Mouse (Mus musculus) CD4-positive, CD25-positive, alpha-beta regulatory T cell, adult 2 months (primary cell): Measurements from ENCODE around the gene Nxpe4.

ENCODE experiments used
- DNase-seq: peaks from one replicate; pipeline ENCODE4 v3.0.0-alpha.2; 2012; ENCODE audit warnings: low read depth, low spot score

The Nxpe4 gene

GRCm38 (mm10) chr9:48326338-48326737 lies 164.5 kb downstream of the Nxpe4 start:
- no peak for DNase-seq

- DNase-seq = no peak
These were observed 167.8 kb downstream of the Nxpe4 start for GRCm38 (mm10) chr9:48329597-48329996.

- DNase-seq = no peak
These were observed 177.1 kb downstream of the Nxpe4 start for GRCm38 (mm10) chr9:48338783-48339455.

DNA sequence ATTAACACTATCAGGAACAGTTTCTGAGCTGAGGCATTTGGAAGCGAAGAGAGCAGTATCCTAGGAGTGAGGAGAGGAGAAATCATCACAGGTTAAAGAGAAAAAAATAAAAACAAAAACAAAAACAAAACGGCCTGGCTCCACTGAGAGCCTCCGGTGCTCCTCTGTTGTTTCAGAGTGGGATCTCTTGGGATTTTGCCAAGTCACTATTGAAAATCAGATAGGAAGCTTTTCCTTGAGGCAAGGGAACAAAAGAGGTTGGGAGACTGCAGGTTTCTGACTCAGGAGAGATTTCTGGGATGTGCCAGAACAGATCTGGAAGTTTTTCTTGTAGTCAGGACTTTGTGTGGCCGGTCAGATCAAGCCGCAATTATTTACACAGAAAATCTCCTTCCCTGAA lies 177.7 kb downstream of the Nxpe4 start:
- no peak for DNase-seq

DNA sequence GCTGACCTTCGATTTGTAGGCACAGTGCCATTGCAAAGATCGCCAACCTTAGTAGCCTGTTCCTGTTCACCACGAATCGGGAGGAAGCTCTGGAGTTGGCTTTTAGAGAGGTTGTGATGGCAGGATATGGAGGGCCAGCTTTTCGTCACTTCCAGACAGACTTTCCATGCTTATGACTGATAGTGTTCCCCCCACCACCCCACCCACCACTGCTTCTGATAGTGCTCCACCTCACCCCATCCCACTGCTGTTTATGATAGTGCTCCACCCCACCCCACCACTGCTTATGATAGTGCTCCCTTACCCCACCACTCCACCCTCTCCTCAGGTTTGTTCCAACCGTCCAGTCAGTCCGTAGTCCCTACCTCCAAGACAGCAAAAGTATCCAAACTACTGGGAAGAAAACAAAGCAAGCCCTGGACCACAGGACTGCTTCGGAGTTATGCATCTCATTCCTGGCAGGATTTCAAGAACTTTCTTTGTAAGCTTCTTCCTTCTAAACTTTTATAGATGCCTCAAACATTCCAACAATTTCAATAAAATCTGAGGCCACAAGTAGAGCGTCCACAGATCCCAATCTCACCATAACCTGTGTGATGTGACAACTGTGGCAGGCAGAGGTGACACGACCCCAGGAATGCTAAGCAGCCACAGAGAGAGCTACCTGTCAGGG lies 179.0 kb downstream of the Nxpe4 start:
- DNase-seq = no peak

DNA sequence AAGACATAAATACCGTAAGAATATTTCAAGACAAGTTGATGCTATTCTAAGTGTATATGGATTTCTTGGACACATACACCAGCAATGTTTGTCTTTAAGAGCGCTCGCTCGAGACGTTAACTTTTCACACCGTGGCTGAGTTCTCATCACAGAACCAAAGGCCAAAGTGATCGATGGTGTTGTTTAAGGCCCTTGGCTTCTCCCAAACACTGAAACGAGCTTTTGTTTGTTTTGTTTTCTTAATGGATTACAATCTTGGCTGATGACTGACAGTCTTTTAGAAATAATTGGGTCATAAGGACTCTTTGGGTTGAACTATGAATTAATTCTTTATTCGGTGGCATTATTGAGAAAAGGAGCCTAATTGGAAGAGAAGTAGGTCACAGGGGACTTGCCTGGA lies 183.6 kb downstream of the Nxpe4 start:
- no peak for DNase-seq

GRCm38 (mm10) chr9:48345866-48346265 lies 184.0 kb downstream of the Nxpe4 start:
- no peak for DNase-seq

- no peak for DNase-seq
These were observed 191.4 kb downstream of the Nxpe4 start, which contains the start of gene Nxpe2 for GRCm38 (mm10) chr9:48353148-48353698. TSS of gene Nxpe2 (minus strand) at chr9:48353454.

DNA sequence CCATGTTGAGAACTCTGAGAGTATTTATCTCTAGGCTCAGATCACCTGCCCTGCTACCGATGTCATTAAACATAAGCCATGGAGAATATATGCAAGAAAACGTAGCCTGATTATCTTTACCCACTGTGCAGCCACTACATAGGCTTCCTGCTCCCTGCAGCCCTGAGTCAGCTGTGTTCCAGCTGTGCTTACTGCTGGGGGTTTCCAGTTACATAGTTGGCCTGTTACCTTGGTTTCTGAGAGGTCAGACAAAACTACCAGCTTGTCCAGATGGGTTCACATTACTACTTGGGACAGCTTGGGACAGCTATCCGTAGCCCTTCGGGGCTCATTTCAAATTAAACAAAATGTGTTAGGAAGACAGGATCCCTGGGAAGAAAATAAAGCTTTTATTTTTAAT lies 192.3 kb downstream of the Nxpe4 start:
- no peak for DNase-seq

- peak; percentile 56 for DNase-seq
These were observed 193.0 kb downstream of the Nxpe4 start for GRCm38 (mm10) chr9:48354793-48355192.

DNA sequence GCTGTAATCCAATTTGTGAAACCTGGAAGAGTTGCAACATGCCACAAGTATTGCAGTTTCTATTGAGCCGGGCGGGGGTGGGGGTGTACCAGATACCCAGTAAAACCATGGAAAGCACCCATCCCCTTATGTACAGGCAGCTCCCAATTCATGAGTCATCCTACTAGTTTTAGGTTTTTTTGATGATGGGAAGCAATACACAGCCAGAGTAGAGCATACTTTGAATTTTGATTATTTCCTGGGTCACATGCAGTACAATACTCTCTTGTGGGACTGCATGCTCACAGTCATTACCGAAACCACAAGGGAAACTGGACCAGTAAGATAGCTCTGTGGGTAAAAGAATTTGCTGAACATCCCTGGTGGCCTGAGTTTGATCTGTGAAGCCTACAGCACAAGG lies 195.3 kb downstream of the Nxpe4 start:
- no peak for DNase-seq

GRCm38 (mm10) chr9:48360826-48361225 lies 199.0 kb downstream of the Nxpe4 start:
- DNase-seq = no peak

DNA sequence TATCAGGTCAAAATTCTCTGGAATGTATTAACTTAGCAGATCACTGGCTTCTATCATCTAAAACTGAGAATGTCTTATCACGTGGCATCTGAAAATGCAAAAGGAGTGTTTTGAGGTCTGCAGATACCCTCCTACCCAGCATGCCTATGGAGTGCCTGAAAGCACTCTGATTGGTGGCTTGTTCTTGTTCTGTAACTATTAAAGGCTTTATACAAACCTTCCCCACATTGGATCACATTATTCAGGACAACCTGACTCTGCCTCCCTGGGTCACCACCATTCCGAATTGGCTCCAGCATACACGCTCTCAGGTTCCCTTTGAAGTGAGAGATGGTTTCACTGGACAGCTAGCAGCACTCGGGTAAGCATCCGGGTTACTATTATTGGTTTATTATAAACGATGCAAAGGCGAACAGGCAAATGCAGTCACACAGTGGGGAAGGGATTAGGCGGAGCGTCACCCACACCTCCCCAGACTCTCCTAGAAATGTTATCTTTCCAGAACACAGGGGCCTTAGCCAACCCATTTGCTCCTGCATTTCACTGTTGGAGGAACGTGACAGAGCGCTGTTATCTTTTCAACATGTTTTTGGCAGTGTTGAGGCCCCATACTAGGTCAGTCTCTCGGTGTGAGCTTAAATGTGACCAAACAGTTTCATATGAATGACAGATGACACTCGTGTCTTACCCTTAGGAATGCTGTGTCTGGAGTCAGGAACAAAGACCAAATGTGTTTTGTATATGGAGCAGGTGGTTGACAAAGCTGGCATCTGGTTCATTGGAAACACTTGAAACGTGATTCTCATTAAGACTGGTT lies 200.2 kb downstream of the Nxpe4 start:
- no peak for DNase-seq

DNA sequence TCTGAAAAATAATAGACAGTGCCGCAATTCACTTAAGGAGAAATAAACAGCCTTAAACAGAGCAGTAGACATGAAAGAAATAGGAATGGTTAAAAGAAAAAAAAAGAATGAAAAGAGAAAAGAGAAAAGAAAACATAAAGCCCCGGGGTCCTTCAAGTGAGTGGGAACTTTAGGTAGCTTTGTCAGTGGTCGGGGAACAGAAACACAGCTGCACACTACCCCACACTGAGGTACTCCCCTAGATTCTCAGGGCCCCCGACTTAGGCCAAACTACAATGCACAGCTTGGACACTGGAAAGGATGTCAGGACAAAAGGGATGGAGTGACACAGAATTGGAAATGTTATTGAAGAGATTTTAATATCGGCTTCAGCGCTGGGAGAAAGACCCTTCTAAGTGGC lies 200.9 kb downstream of the Nxpe4 start:
- DNase-seq = no peak

DNA sequence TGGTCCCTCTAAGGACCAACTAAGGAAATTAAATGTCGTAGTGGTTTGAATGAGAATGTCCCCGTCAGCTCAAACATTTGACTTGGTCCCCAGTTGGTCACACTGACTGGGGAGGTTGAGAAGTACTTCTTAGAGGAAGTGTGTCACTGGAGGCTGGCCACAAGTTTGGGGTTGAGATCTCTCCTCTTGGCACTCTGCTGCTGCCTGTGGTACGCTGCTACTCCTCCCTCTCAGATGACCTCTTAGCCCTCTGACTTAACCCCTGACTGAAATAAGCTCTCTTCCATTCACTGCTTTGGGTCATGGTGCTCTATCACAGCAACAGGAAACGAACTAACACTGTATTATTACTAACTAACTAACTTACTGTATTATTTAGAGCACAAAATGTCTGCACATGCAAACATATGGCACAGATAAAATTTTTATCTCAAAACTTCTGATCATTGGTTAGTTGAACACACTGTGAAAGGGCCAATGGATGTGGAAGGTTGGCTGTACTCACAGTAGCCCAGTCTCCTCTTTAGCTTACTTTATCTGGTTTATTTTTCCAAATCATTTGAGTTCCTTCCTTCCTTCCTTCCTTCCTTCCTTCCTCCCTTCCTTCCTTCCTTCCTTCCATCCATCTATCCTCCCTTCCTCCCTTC lies 211.5 kb downstream of the Nxpe4 start:
- no peak for DNase-seq

DNA sequence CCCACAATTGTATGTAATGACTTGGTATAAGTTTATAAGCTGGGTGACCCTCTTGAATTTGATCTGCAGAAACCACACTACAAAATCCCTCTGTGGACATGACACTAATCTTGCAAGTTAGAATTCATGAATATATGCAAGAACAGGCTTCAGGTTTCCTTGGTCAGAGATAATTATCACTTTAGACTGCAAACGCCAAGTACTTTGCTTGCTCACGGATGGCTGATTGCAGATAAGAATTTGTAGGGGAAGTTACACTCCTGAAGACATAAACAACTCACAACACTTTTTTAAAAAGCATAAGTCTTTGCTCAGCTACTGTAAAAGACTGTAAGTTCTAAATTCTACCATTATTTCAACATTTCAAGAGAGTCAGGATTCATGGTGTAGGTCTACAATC lies 212.5 kb downstream of the Nxpe4 start:
- DNase-seq = no peak

GRCm38 (mm10) chr9:48388451-48388850 lies 226.6 kb downstream of the Nxpe4 start:
- no peak for DNase-seq

DNA sequence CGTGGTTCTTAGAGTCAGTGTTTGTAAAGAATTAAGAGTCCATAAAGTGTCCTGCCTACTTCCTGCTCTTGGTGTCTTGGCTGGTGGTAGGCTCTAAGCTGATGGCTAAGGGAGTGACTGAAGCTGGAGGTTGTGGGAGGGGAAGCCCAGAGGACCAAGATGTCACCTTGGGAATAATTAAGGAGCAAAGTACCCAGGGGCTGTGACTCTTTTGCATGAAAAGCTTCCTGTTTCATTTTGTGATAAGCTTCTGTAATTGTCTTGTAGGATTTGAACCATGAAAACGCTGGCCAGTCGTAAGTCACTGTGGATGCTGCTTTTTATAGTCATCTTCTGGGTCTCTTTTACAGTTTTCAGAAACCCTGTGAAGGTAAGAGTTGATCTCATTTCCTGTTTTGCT lies 228.2 kb downstream of the Nxpe4 start:
- DNase-seq = peak; percentile 8

- peak; percentile 7 for DNase-seq
These were observed 241.9 kb downstream of the Nxpe4 start for GRCm38 (mm10) chr9:48403590-48404209.

GRCm38 (mm10) chr9:48404687-48405086 lies 242.9 kb downstream of the Nxpe4 start:
- DNase-seq = no peak
